Mouse (Mus musculus): Measurements from ENCODE around the gene Gm4756.

GRCm38 (mm10) chr12:72671516-72672135 is 22.2 kb upstream of the Gm4756 start:
- no peak for TF ChIP-seq CTCF (IDR thresholded peaks at IDR 0.05; ENCODE audit: low read depth, low read length)
- no peak for TF ChIP-seq POLR2A (IDR thresholded peaks at IDR 0.05; ENCODE audit: insufficient read depth, low read length)
- no peak for TF ChIP-seq EP300 (IDR thresholded peaks at IDR 0.05; ENCODE audit: insufficient read depth, low read depth, low read length)

Data from ES-Bruce4 (cell line).